In the genomic region with DNA sequence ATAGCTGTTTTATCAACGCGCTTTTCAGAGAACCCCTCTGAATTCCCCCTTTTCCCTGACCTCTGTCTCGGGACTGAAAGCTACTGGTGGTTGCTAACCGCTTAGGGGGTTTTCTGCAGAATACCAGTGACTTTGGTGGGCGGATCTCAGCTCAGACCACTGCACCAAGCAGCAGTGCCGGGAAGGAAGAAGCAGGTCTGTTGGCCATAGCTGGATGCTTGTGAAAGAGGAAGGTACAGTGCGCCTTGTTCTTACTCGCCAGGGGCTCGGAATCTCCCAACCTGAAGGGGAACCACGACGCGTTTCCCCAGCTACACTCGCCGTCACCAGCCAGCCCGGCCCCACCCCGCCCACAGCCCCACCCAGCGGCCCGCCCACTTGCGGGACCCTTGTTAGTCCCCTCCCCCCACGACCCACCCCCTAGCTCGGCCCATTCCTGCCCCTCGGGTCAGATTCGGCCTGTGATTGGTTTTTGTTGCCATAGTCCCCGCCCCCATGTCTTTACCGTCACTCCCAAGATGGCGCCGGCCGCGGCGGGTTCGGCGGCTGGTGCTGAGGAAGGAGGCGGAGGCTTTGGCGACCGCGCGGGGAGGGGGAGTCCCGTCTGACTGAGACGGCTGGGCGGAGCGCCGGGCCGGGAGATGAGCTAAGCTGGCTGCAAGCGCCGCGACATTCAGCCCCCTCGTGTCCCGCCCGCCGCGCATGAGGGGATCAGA, we compare ENCODE assay signal across 8 mouse cellular contexts. TPM values are rescaled to one million over a fixed set of nuclear protein-coding genes. Genes with fewer than 3 reads are reported as not detected.
DNase-seq lines count a peak whose midpoint lies in the region; ATAC-seq lines count a peak whose summit lies in the region.

TSS of gene Dennd4a (plus strand) at position 519 of the 716 bp plus-strand sequence.

- H3K9ac ChIP-seq in heart, embryonic 13.5 days, result peak within 1 kb of the TSS; percentile 84
- peak within 1 kb of the TSS; percentile 94 for H3K9ac ChIP-seq in liver, embryonic 12.5 days
- peak within 1 kb of the TSS; percentile 58 for H3K9ac ChIP-seq in stomach, embryonic 15.5 days

- WGBS in heart, embryonic 13.5 days, result under 1% methylated on average over 49 of the region's 51 CpGs
- WGBS in liver, embryonic 12.5 days (ENCODE audit: insufficient replicate concordance), result under 1% methylated on average over 46 of the region's 51 CpGs
- 0% methylated on average over 48 of the region's 51 CpGs for WGBS in stomach, embryonic 15.5 days

- peak within 1 kb of the TSS; percentile 78 for H3K4me2 ChIP-seq in heart, embryonic 13.5 days
- H3K4me2 ChIP-seq in liver, embryonic 12.5 days, result peak within 1 kb of the TSS; percentile 75
- H3K4me2 ChIP-seq in stomach, embryonic 15.5 days, result peak within 1 kb of the TSS; percentile 81

- no peaks in the 10 kb centered on the region for H3K9me3 ChIP-seq in heart, embryonic 13.5 days
- H3K9me3 ChIP-seq in liver, embryonic 12.5 days (replicated peaks), result no peaks in the 10 kb centered on the region
- H3K9me3 ChIP-seq in stomach, embryonic 15.5 days, result no peaks in the 10 kb centered on the region

- no peaks in the 10 kb centered on the region for H3K27me3 ChIP-seq in heart, embryonic 13.5 days (replicated peaks)
- no peaks in the 10 kb centered on the region for H3K27me3 ChIP-seq in liver, embryonic 12.5 days (replicated peaks)
- H3K27me3 ChIP-seq in stomach, embryonic 15.5 days (replicated peaks), result no peaks in the 10 kb centered on the region

- no peaks in the 10 kb centered on the region for H3K36me3 ChIP-seq in heart, embryonic 13.5 days
- H3K36me3 ChIP-seq in liver, embryonic 12.5 days, result peaks cover 4% of the 10 kb centered on the region; the same call in 1 of the 2 replicates
- no peaks in the 10 kb centered on the region for H3K36me3 ChIP-seq in stomach, embryonic 15.5 days

- DNase-seq in CD4-positive, CD25-positive, alpha-beta regulatory T cell, adult 2 months (ENCODE audit: low read depth, low spot score), result peak; percentile 100
- DNase-seq in fat pad, adult 2 months (ENCODE audit: extremely low read depth, low read depth, low spot score), result peak; percentile 77
- DNase-seq in kidney, postnatal 10 days, result peak; percentile 99
- peak; percentile 99 for DNase-seq in natural killer cell, adult 2 months (ENCODE audit: low spot score in 2 of 2)

- peak; percentile 99 for ATAC-seq in heart, embryonic 13.5 days (ENCODE audit: extremely low read depth, insufficient number of reproducible peaks, low FRiP score, low TSS enrichment)
- peak; percentile 91 for ATAC-seq in liver, embryonic 12.5 days
- peak; percentile 97 for ATAC-seq in stomach, embryonic 15.5 days (ENCODE audit: insufficient read depth, low FRiP score, low read depth)

- peak within 1 kb of the TSS; percentile 78 for H3K4me3 ChIP-seq in brown adipose tissue, adult 24 weeks (ENCODE audit: insufficient read depth, low read depth, low read length)
- peak within 1 kb of the TSS; percentile 93 for H3K4me3 ChIP-seq in heart, embryonic 13.5 days
- H3K4me3 ChIP-seq in liver, embryonic 12.5 days, result peak within 1 kb of the TSS; percentile 85
- H3K4me3 ChIP-seq in stomach, embryonic 15.5 days (replicated peaks), result peak within 1 kb of the TSS; percentile 97

- H3K4me1 ChIP-seq in brown adipose tissue, adult 24 weeks (ENCODE audit: control insufficient read depth, insufficient read depth, insufficient read length, low read length), result peaks cover 3% of the 10 kb centered on the region
- peaks cover 9% of the 10 kb centered on the region; the same call in 1 of the 2 replicates for H3K4me1 ChIP-seq in heart, embryonic 13.5 days
- peaks cover 81% of the 10 kb centered on the region for H3K4me1 ChIP-seq in liver, embryonic 12.5 days
- 0 out of 2 replicates have a peak, but pooled peaks cover 4% of the 10 kb centered on the region for H3K4me1 ChIP-seq in stomach, embryonic 15.5 days

- peak within 1 kb of the TSS; percentile 68 for H3K27ac ChIP-seq in brown adipose tissue, adult 24 weeks (replicated peaks; ENCODE audit: low read depth, low read length)
- peak within 1 kb of the TSS; percentile 93 for H3K27ac ChIP-seq in heart, embryonic 13.5 days (replicated peaks)
- peak within 1 kb of the TSS; percentile 97 for H3K27ac ChIP-seq in liver, embryonic 12.5 days
- peak within 1 kb of the TSS; percentile 89 for H3K27ac ChIP-seq in stomach, embryonic 15.5 days

RNA-seq across cellular contexts. Expression of gene Dennd4a, which starts in this region (rescaled TPM):
- polyA plus RNA-seq in brown adipose tissue, adult 24 weeks (2012; ENCODE audit: insufficient read depth, insufficient read length, missing spikeins), result 11.0 and 24.6 TPM in 2 replicates
- polyA plus RNA-seq in heart, embryonic 13.5 days (2015; fragmentation: Nextera tagmentation; extraction: Ambion mirVana), result 4.8 and 5.9 TPM in 2 replicates
- polyA plus RNA-seq in liver, embryonic 12.5 days (2016; fragmentation: Nextera tagmentation; extraction: Ambion mirVana), result 32.6 and 32.7 TPM in 2 replicates
- 8.0 and 9.5 TPM in 2 replicates for polyA plus RNA-seq in stomach, embryonic 15.5 days (2015; fragmentation: Nextera tagmentation; extraction: Ambion mirVana)

Comparison
In these comparisons a context has a peak if more than half of its experiments do, and no peak if none do; other contexts are left out.
1. Peak in every context shown above with its lines: DNase-seq, ATAC-seq, H3K4me3 ChIP-seq and H3K27ac ChIP-seq.